Mouse (Mus musculus) heart, embryonic 11.5 days (tissue): ENCODE results near the gene Ehbp1. TPM values are rescaled to one million over a fixed set of nuclear protein-coding genes. Genes with fewer than 3 reads are reported as not detected.

Source experiments
- ATAC-seq: fragments of 200-750 bp; cut with Nextera tagmentation; replicated peaks from 2 replicates; pipeline ENCODE4 v1.8.0; 2017; ENCODE audit warnings: moderate library complexity; ENCODE audit not compliant: insufficient number of reproducible peaks, low FRiP score, low TSS enrichment
- H3K27ac ChIP-seq: fragments of 300-500 bp; sonication (generic); 2 replicates; pipeline ENCODE4 v1.5.1; 2014; ENCODE audit warnings: mild to moderate bottlenecking, low read depth, low read length
- H3K27me3 ChIP-seq: fragments of 300-500 bp; sonication (generic); 2 replicates; pipeline ENCODE4 v1.6.1; 2014; ENCODE audit warnings: mild to moderate bottlenecking, low read length, mixed read lengths; ENCODE audit not compliant: control insufficient read depth, insufficient read depth
- H3K36me3 ChIP-seq: fragments of 300-500 bp; sonication (generic); 2 replicates; pipeline ENCODE4 v1.6.1; 2014; ENCODE audit warnings: mild to moderate bottlenecking, low read length, moderate library complexity, mixed read lengths; ENCODE audit not compliant: control insufficient read depth, insufficient read depth
- H3K4me1 ChIP-seq: fragments of 300-500 bp; sonication (generic); 2 replicates; pipeline ENCODE4 v1.6.1; 2014; ENCODE audit warnings: low read length; ENCODE audit not compliant: control insufficient read depth, insufficient read depth
- H3K4me2 ChIP-seq: fragments of 300-500 bp; sonication (generic); 2 replicates; pipeline ENCODE4 v1.6.1; 2014; ENCODE audit warnings: mild to moderate bottlenecking, moderate library complexity
- H3K4me3 ChIP-seq: fragments of 300-500 bp; sonication (generic); 2 replicates; pipeline ENCODE4 v1.5.1; 2014; ENCODE audit warnings: low read depth, low read length
- H3K9ac ChIP-seq: fragments of 300-500 bp; sonication (generic); 2 replicates; pipeline ENCODE4 v1.6.1; 2014; ENCODE audit warnings: mild to moderate bottlenecking, low read depth, low read length, moderate library complexity
- H3K9me3 ChIP-seq: fragments of 300-500 bp; sonication (generic); replicated peaks from 2 replicates; pipeline ENCODE4 v1.6.1; 2016; ENCODE audit warnings: low read length; ENCODE audit not compliant: control insufficient read depth
- WGBS: fragments of 180-500 bp; shearing (Covaris S2); extraction: QIAGEN DNeasy Blood & Tissue Kit; methylation state at CpG from one replicate; pipeline ENCODE4 v1.1.7; 2014; ENCODE audit not compliant: insufficient replicate concordance; 5-methylcytosine and 5-hydroxymethylcytosine counted together
- polyA plus RNA-seq: library from polyadenylated mRNA; unstranded; fragments of >200 nt; fragmentation: Nextera tagmentation; extraction: Ambion mirVana; gene quantifications from 2 replicates; pipeline ENCODE4 v1.2.1, GENCODE M21; 2014

Gene Ehbp1
- polyA plus RNA-seq, 1 experiment from 2014 or later, result 18.3 TPM

- Histone ChIP-seq H3K9me3 (no peaks in the 10 kb centered on the region), H3K27me3 (peaks cover 13% of the 10 kb centered on the region), H3K36me3 (no peaks in the 10 kb centered on the region), H3K9ac (no peak overlapping the region), H3K4me3 (no peak overlapping the region), H3K4me2 (no peak overlapping the region), H3K4me1 (no peaks in the 10 kb centered on the region), H3K27ac (no peak overlapping the region)
- ATAC-seq, result no peak
- WGBS, result 63% methylated on average over 1 of the region's 1 CpGs
These were observed 357.0 kb downstream of the Ehbp1 start for GRCm38 (mm10) chr11:21985118-21985517.

- no peak for ATAC-seq
- no peaks in the 10 kb centered on the region for H3K36me3 ChIP-seq
- WGBS, result 70% methylated on average over 5 of the region's 5 CpGs
- H3K4me3 ChIP-seq, result no peak overlapping the region
- H3K9me3 ChIP-seq, result no peaks in the 10 kb centered on the region
- no peak overlapping the region for H3K27ac ChIP-seq
- H3K9ac ChIP-seq, result no peak overlapping the region
- no peaks in the 10 kb centered on the region for H3K4me1 ChIP-seq
- no peaks in the 10 kb centered on the region for H3K27me3 ChIP-seq
- no peak overlapping the region for H3K4me2 ChIP-seq
These were observed 368.0 kb downstream of the Ehbp1 start for GRCm38 (mm10) chr11:21974005-21974531.

GRCm38 (mm10) chr11:21973597-21973996 is 368.5 kb downstream of the Ehbp1 start:
- H3K36me3 ChIP-seq, result no peaks in the 10 kb centered on the region
- no peaks in the 10 kb centered on the region for H3K9me3 ChIP-seq
- WGBS, result 73% methylated on average over 3 of the region's 3 CpGs
- no peak overlapping the region for H3K4me3 ChIP-seq
- H3K27me3 ChIP-seq, result no peaks in the 10 kb centered on the region
- no peak overlapping the region for H3K4me2 ChIP-seq
- ATAC-seq, result no peak
- H3K9ac ChIP-seq, result no peak overlapping the region
- no peak overlapping the region for H3K27ac ChIP-seq
- no peaks in the 10 kb centered on the region for H3K4me1 ChIP-seq

- Histone ChIP-seq H3K9ac (no peak overlapping the region), H3K9me3 (no peaks in the 10 kb centered on the region), H3K4me2 (no peak overlapping the region), H3K36me3 (no peaks in the 10 kb centered on the region), H3K27me3 (no peaks in the 10 kb centered on the region), H3K27ac (no peak overlapping the region), H3K4me1 (no peaks in the 10 kb centered on the region), H3K4me3 (no peak overlapping the region)
- WGBS, result 86% methylated on average over 3 of the region's 3 CpGs
- no peak for ATAC-seq
These were observed 373.2 kb downstream of the Ehbp1 start for GRCm38 (mm10) chr11:21968922-21969321.

Other genes with a start within 250 kb of the Ehbp1 start
- 8.4 and 10.3 TPM in 2 replicates for gene Tmem17, start 169.8 kb upstream of the Ehbp1 start, polyA plus RNA-seq